Mouse (Mus musculus) spleen, adult 2 months (tissue): ENCODE data around the gene Ppp1r3e. TPM values are rescaled to one million over a fixed set of nuclear protein-coding genes. Genes with fewer than 3 reads are reported as not detected.

ENCODE experiments used
- DNase-seq, 2 experiments: peaks; one replicate each; pipeline versions ENCODE4 v3.0.0 to v3.0.0-alpha.2; 2012 to 2021; ENCODE audit warnings: low spot score in 2 of 2, low read depth in 1 of 2
- H3K27ac ChIP-seq: fragments of 200-500 bp; 2 replicates; pipeline ENCODE4 v1.5.1; 2012; ENCODE audit warnings: low read length, inconsistent platforms; ENCODE audit not compliant: insufficient read depth
- H3K27me3 ChIP-seq: fragments of 200-500 bp; 2 replicates; pipeline ENCODE4 v1.6.1; 2012; ENCODE audit warnings: mild to moderate bottlenecking, moderate library complexity, low read length, inconsistent platforms; ENCODE audit not compliant: control insufficient read depth, insufficient read depth
- H3K36me3 ChIP-seq: fragments of 200-500 bp; 2 replicates; pipeline ENCODE4 v1.6.1; 2012; ENCODE audit warnings: mild to moderate bottlenecking, low read length, inconsistent platforms; ENCODE audit not compliant: control insufficient read depth, insufficient read depth
- H3K4me1 ChIP-seq: fragments of 200-500 bp; 2 replicates; pipeline ENCODE4 v1.6.1; 2011; ENCODE audit warnings: inconsistent platforms; ENCODE audit not compliant: control insufficient read depth, insufficient read depth, insufficient read length
- H3K4me3 ChIP-seq: fragments of 200-500 bp; 2 replicates; pipeline ENCODE4 v1.5.1; 2011; ENCODE audit warnings: mild to moderate bottlenecking, inconsistent platforms; ENCODE audit not compliant: insufficient read depth, insufficient read length; ENCODE audit errors: extremely low read depth
- CTCF ChIP-seq: fragments of 200-500 bp; IDR thresholded peaks from 2 replicates; pipeline ENCODE4 v1.5.1; 2011; ENCODE audit warnings: mild to moderate bottlenecking, inconsistent platforms; ENCODE audit not compliant: insufficient read depth, insufficient read length, insufficient replicate concordance; ENCODE audit errors: extremely low read depth
- POLR2A ChIP-seq: fragments of 200-500 bp; IDR thresholded peaks from 2 replicates; pipeline ENCODE4 v1.6.1; 2011; ENCODE audit warnings: low read depth, low read length, inconsistent platforms
- WGBS: fragments of 180-500 bp; shearing (Covaris S2); methylation state at CpG from one replicate; pipeline ENCODE4 v1.1.7; 2018; 5-methylcytosine and 5-hydroxymethylcytosine counted together
- polyA plus RNA-seq: library from polyadenylated mRNA; depleted of rRNA; stranded (reverse); fragments of >200 nt; gene quantifications from 2 replicates; pipeline ENCODE4 v1.2.3, GENCODE M21; 2012

Gene Ppp1r3e
- polyA plus RNA-seq, 1 experiment: 6.3 TPM

DNA sequence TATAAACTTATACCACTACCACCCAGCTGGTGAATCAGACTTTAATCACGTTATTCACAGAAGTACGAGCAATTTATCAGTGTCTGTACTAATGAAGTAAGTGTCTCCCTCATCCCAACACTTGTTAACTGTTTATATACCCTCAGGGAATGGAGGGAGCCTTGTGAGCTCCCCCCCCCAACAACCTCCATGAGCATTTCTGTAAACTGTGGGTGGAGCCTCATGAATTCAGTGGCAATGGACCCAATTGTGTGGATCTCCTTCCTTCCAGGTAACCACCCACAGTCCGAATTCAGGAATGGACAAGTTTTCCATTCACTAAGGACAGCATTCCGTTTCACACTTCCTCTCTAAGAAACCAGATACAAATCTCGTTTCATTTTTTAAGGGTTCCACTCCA, 11.7 kb downstream of the Ppp1r3e start:
- Histone ChIP-seq H3K4me3 (no peak overlapping the region), H3K4me1 (no peaks in the 10 kb centered on the region), H3K27me3 (no peaks in the 10 kb centered on the region), H3K36me3 (no peaks in the 10 kb centered on the region), H3K27ac (no peak overlapping the region)
- TF ChIP-seq POLR2A (no peak), CTCF (no peak)
- WGBS: 83% methylated on average over 5 of the region's 5 CpGs
- DNase-seq: no peak

DNA sequence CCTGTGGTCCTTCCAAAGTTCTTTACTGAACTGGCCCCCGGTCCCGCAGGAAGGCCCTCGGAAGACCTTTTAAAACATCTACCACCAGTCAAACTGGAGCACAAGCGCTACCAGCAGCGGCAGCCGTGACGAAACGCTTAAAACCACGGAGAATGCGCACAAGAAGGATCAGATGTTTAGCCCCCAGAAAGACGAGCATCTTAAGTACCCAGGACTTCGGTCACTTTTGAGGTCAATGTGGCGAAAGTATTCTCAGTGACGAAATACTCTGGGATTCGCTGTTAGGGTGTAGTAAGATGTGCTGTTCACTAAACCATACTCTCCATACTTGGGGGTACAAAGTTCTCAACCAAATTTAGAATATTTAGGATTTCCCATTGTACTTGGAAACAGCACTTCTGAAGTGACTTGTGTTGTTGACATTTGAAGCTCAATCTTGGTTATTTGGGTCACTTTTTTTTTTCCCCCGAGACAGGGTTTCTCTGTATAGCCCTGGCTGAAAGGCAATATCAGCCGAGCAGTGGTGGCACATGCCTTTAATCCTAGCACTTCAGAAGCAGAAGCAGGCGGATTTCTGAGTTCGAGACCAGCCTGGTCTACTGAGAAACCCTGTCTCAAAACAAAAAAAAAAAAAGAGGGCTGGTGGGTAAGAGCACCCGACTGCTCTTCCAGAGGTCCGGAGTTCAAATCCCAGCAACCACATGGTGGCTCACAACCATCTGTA, 12.9 kb downstream of the Ppp1r3e start:
- peak overlapping the region; percentile 36; the same call in 1 of the 2 replicates for H3K27ac ChIP-seq
- WGBS: 9% methylated on average over 21 of the region's 21 CpGs
- DNase-seq: no peak
- TF ChIP-seq POLR2A (no peak), CTCF (no peak)
- peak overlapping the region; percentile 80 for H3K4me3 ChIP-seq
- H3K36me3 ChIP-seq: no peaks in the 10 kb centered on the region
- no peaks in the 10 kb centered on the region for H3K27me3 ChIP-seq
- no peaks in the 10 kb centered on the region for H3K4me1 ChIP-seq

DNA sequence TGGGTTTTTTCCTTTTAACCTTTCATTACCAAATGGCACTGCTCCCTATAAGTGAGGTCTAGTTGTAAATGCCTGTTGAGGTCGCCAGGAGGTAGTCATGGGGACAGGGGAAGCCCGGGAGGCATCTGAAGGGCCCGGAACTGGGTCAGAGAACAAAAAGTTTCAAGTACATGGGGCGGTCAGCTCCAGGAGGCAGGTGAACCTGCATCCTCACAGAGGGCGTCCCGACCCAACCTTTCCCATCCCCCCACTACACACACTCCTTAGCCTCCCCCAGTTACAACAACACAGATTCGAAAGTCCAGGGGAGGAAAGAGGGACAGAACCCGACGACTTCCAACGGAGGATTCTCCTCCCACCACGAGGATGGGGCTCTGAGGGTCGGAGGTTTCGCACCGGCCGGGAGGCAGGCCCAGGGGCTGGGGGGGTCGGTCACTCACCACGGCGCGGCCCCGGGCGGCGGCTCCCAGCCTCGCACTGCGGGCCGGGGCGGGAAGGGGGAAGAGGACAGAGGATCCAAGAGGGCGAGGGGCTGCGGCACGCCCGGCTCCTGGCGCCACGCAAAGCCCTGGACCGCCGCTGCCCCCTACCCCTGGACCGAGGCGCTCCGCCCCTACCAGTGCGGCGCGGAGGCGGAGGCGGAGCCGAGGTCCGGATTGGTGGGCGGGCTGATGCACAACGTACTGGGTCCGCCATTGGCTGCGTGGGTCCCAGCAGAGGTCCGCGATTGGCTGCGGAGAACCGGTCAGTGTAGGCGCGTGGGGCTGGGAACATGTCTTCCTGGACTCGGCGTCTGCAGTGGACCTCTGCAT, 13.6 kb downstream of the Ppp1r3e start:
- under 1% methylated on average over 54 of the region's 56 CpGs for WGBS
- Histone ChIP-seq H3K4me3 (peak overlapping the region; percentile 80), H3K27ac (peak overlapping the region; percentile 45), H3K27me3 (no peaks in the 10 kb centered on the region), H3K36me3 (no peaks in the 10 kb centered on the region), H3K4me1 (no peaks in the 10 kb centered on the region)
- peak; percentile 58 to 89 for DNase-seq
- TF ChIP-seq CTCF: 0 out of 2 replicates have a peak, but pooled peaks have one; percentile 5
- no peak; the same call in 1 of the 2 replicates for TF ChIP-seq POLR2A

DNA sequence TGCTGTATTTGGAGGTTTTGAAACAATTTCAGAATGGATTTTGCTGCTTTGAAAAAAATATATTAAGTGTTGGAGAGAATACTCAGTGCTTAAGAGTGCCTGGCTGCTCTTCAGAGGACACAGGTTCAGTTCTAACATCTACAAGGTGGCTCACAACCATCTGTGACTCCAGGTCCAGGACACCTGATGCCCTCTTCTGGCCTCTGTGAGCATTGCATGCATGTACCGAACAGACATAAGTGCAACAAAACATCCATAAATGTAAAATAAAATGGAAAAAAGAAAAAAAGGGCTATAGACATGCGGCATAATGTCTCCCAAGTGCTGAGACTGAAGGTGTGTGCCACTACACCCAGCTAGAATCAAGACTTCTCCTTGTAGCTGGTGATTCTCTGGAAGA, 16.8 kb downstream of the Ppp1r3e start:
- TF ChIP-seq CTCF (peak; percentile 53; the same call in 1 of the 2 replicates), POLR2A (no peak)
- H3K27ac ChIP-seq: no peak overlapping the region
- H3K4me3 ChIP-seq: no peak overlapping the region
- H3K27me3 ChIP-seq: no peaks in the 10 kb centered on the region
- peaks cover 4% of the 10 kb centered on the region; the same call in 1 of the 2 replicates for H3K36me3 ChIP-seq
- 39% methylated on average over 2 of the region's 2 CpGs for WGBS
- H3K4me1 ChIP-seq: no peaks in the 10 kb centered on the region
- DNase-seq: peak in 1 of 2 experiments; percentile 64

DNA sequence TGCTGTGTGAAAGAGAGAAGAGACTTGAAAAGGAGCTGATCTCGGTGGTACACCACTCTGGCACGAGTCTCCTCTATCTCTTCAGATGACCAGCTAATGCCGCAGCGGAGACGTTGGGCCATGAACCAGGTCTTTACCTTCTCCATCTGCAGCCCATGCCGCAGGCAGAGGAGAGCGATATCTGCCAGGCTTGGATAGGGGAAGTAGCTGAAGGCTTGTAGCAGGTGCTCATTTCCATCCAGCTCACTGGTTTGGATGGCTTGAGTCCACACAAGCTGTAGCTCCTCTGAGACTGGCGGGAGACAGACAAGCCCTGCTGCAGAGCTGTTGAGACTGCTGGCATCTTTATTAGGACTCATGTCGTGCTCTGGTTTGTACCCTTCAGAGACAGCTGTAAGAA, 19.5 kb downstream of the Ppp1r3e start:
- DNase-seq: no peak
- WGBS: 89% methylated on average over 9 of the region's 9 CpGs
- H3K27ac ChIP-seq: no peak overlapping the region
- H3K4me3 ChIP-seq: no peak overlapping the region
- H3K27me3 ChIP-seq: no peaks in the 10 kb centered on the region
- no peak for TF ChIP-seq CTCF
- no peak for TF ChIP-seq POLR2A
- peaks cover 4% of the 10 kb centered on the region; the same call in 1 of the 2 replicates for H3K36me3 ChIP-seq
- no peaks in the 10 kb centered on the region for H3K4me1 ChIP-seq

DNA sequence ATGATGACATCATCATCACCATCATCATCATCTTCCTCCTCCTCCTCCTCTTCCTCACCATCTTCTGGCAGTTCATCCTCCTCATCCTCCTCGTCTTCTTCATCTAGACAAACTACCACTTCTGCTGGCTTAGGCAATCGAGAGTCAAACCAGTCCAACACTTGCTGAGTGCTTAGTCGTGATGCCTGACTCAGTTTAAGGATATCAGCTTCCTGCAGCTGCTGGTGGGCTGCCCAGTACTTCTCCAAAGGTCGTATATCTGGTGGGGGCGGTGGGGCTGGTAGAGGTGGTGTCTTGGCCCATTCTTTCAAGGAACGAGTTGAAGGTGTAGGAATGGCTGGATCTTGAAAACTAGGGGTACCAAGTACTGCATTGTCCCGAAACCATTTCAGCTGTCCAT, 20.6 kb downstream of the Ppp1r3e start:
- Histone ChIP-seq H3K4me3 (no peak overlapping the region), H3K27ac (no peak overlapping the region), H3K27me3 (no peaks in the 10 kb centered on the region), H3K36me3 (peaks cover 4% of the 10 kb centered on the region; the same call in 1 of the 2 replicates), H3K4me1 (no peaks in the 10 kb centered on the region)
- DNase-seq: no peak
- TF ChIP-seq POLR2A: no peak
- TF ChIP-seq CTCF: no peak
- WGBS: 73% methylated on average over 7 of the region's 7 CpGs

DNA sequence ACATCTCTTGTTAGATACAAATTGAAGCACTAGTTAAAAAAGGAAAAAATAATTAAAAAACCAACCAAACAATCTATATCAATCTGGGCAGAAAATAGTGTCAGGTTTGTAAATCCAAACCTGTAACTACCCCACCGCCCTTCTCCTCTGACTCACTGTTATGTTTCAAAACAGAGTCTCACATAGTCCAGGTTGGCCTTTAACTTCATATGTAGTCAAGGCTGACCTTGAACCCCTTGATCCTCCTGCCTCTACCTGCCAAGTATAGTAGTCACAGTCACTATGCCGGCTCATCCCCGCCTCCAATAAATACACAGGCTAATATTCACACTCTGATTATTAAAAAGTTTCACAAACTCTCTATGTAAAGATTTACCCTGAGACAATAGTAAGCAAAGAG, 21.6 kb downstream of the Ppp1r3e start:
- H3K4me3 ChIP-seq: no peak overlapping the region
- DNase-seq: no peak
- no peaks in the 10 kb centered on the region for H3K27me3 ChIP-seq
- peaks cover 4% of the 10 kb centered on the region; the same call in 1 of the 2 replicates for H3K36me3 ChIP-seq
- no peak overlapping the region for H3K27ac ChIP-seq
- 98% methylated on average over 3 of the region's 3 CpGs for WGBS
- H3K4me1 ChIP-seq: no peaks in the 10 kb centered on the region
- no peak for TF ChIP-seq POLR2A
- no peak for TF ChIP-seq CTCF
